Mouse (Mus musculus) adrenal gland, adult 2 months (tissue): ENCODE measurements around the gene Rnf220. TPM values are rescaled to one million over a fixed set of nuclear protein-coding genes. Genes with fewer than 3 reads are reported as not detected.

Experiments
- DNase-seq: peaks from one replicate; pipeline ENCODE4 v3.0.0; 2021
- polyA plus RNA-seq: library from polyadenylated mRNA; depleted of rRNA; stranded (reverse); fragments of >200 nt; gene quantifications from 2 replicates; pipeline ENCODE4 v1.2.3, GENCODE M21; 2012; rRNA removed
- total RNA-seq, 2 experiments: library from RNA; stranded (reverse); gene quantifications; 2 replicates each; pipeline ENCODE4 v1.2.3; 2021

The Rnf220 gene
- total and polyA plus RNA-seq, 3 experiments, result 79.4 to 119 (median 97.0) TPM

DNA sequence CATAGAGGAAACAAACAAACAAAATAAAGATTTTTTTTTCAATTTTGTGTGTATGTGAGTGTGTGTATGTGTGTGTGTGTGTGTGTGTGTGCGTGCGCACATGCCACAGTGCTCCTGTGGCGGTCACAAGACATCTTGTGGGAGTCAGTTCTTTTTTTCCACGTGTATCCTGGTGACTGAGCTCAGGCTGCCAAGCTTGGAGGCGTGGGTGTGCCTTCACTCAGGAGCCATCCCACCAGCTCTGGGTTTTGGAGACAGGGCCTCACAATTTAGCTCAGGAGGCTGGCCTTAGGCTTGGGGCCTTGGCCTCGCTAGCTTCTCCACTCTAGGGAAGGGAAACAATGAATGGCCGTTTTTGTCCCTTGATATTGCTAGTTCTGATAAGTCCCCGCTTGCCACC, 272.7 kb downstream of the Rnf220 start:
- DNase-seq, result no peak

DNA sequence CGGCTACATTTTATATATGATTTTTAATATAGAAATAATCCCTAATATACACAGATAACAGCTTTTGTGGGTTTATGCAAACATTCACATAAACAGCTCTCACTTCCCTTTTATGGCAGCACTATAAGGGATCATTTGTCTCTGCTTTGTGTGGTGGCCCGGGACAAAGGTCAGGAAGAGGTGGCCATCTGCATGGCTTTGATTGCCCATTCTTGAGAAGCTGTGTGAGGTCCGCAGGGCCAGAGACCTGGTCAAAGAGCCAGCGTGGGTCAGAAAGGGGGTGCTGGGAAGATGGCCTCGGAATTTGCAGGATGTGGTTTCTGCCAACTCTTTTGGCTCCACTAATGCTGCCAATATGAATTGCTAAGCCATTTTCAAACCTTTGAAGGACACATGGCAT, 273.9 kb downstream of the Rnf220 start:
- no peak for DNase-seq

DNA sequence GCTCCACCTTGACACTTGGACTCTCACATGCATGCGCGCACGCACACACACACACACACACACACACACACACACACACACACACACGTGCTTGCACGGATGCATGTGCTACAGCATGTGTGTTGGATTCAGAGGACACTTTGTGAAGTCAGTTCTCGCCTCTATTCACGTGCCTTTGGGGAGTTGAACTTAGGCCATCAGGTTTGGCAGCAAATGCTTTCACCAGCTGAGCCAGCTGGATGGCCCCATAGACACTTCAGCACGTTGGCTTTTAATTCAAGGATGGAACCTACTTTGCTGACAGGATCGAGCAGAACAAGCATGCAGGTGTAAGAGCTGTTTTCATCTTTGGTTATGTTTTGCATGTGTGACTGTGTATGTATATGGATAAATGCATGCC, 275.0 kb downstream of the Rnf220 start:
- DNase-seq, result no peak

Other genes with a start within 250 kb of the Rnf220 start
- gene Tmem53, start 245.1 kb downstream of the Rnf220 start, total RNA-seq, result 10 to 100 TPM; 57.3 to 75.3 TPM
- gene Tmem53, start 245.1 kb downstream of the Rnf220 start, polyA plus RNA-seq, result 172 and 232 TPM in 2 replicates
- gene Armh1, start 244.9 kb downstream of the Rnf220 start, total RNA-seq, result 1 to 10 TPM; 2.2 to 2.8 TPM
- 6.1 and 6.7 TPM in 2 replicates for gene Armh1, start 244.9 kb downstream of the Rnf220 start, polyA plus RNA-seq
- gene Eri3, start 53.3 kb upstream of the Rnf220 start, total RNA-seq, result 10 to 100 TPM; 60.3 to 69.1 TPM
- gene Eri3, start 53.3 kb upstream of the Rnf220 start, polyA plus RNA-seq, result 131 and 142 TPM in 2 replicates
- 10 to 100 TPM; 19.5 to 28.0 TPM for gene Dmap1, start 185.2 kb upstream of the Rnf220 start, total RNA-seq
- gene Dmap1, start 185.2 kb upstream of the Rnf220 start, polyA plus RNA-seq, result 15.4 and 19.4 TPM in 2 replicates
- not detected for gene Gm12845, start 227.4 kb upstream of the Rnf220 start, total RNA-seq
- gene Gm12845, start 227.4 kb upstream of the Rnf220 start, polyA plus RNA-seq, result not detected in 2 replicates